ENCODE assay signal across 10 mouse cellular contexts in genomic region chr15:32247281-32247680, GRCm38 (mm10). TPM values are rescaled to one million over a fixed set of nuclear protein-coding genes. Genes with fewer than 3 reads are reported as not detected.
DNase-seq lines count a peak whose midpoint lies in the region; ATAC-seq lines count a peak whose summit lies in the region.
"Had no signal": no experiment of that assay in that cellular context is flagged by ENCODE, and none has a peak within 500 bp of the region (broad histone marks: within the 10 kb centered on the region; RNA-seq: fewer than 3 reads in every experiment).

No protein-coding gene starts in this region.

- DNase-seq in kidney, postnatal 14 days = no peak
- peak; percentile 50 for DNase-seq in embryonic facial prominence, embryonic 11.5 days (ENCODE audit: low spot score)
- DNase-seq in forelimb bud, embryonic 11.5 days (ENCODE audit: low read depth, low spot score) = peak; percentile 35
- no peak for DNase-seq in urinary bladder, postnatal 10 days (ENCODE audit: low spot score)
- no peak for DNase-seq in left cerebral cortex, adult 9 months (ENCODE audit: low spot score in 2 of 2)
- no peak for DNase-seq in liver, embryonic 11.5 days (ENCODE audit: low spot score)
- DNase-seq: cerebellum, adult 9-10 months; kidney, postnatal 25 days had no signal

- H3K36me3 ChIP-seq in kidney, embryonic 14.5 days (ENCODE audit: control insufficient read depth, insufficient read depth, low read length) = no peaks in the 10 kb centered on the region
- H3K36me3 ChIP-seq in embryonic facial prominence, embryonic 11.5 days (replicated peaks; ENCODE audit: control insufficient read depth, insufficient read depth, low read depth, low read length) = no peaks in the 10 kb centered on the region
- no peaks in the 10 kb centered on the region for H3K36me3 ChIP-seq in midbrain, embryonic 15.5 days (replicated peaks)
- H3K36me3 ChIP-seq in liver, embryonic 11.5 days (ENCODE audit: control insufficient read depth, insufficient read depth, low read length) = no peaks in the 10 kb centered on the region

- peaks cover 10% of the 10 kb centered on the region; the same call in 1 of the 2 replicates for H3K4me1 ChIP-seq in kidney, embryonic 14.5 days (ENCODE audit: control insufficient read depth, insufficient read depth, low read length)
- peaks cover 4% of the 10 kb centered on the region; the same call in 1 of the 2 replicates for H3K4me1 ChIP-seq in embryonic facial prominence, embryonic 11.5 days (ENCODE audit: control insufficient read depth, insufficient read depth, low read length)
- H3K4me1 ChIP-seq in midbrain, embryonic 15.5 days = peaks cover 13% of the 10 kb centered on the region
- H3K4me1 ChIP-seq in liver, embryonic 11.5 days (replicated peaks; ENCODE audit: control insufficient read depth, insufficient read depth, low read length) = peaks cover 4% of the 10 kb centered on the region; the same call in 1 of the 2 replicates

- H3K9ac ChIP-seq in kidney, embryonic 14.5 days (ENCODE audit: low read depth, low read length) = no peak overlapping the region; the same call in 1 of the 2 replicates
- H3K9ac ChIP-seq in embryonic facial prominence, embryonic 11.5 days (replicated peaks; ENCODE audit: low read length) = no peak overlapping the region
- H3K9ac ChIP-seq in midbrain, embryonic 15.5 days = no peak overlapping the region
- H3K9ac ChIP-seq in liver, embryonic 11.5 days (ENCODE audit: low read depth, low read length) = no peak overlapping the region

- H3K27me3 ChIP-seq in kidney, embryonic 14.5 days (ENCODE audit: control insufficient read depth, insufficient read depth, low read length) = no peaks in the 10 kb centered on the region
- no peaks in the 10 kb centered on the region for H3K27me3 ChIP-seq in embryonic facial prominence, embryonic 11.5 days (ENCODE audit: control insufficient read depth, insufficient read depth, low read length)
- no peaks in the 10 kb centered on the region; the same call in 1 of the 2 replicates for H3K27me3 ChIP-seq in midbrain, embryonic 15.5 days (replicated peaks)
- H3K27me3 ChIP-seq in liver, embryonic 11.5 days (replicated peaks; ENCODE audit: control insufficient read depth, insufficient read depth, low read length) = peaks cover 4% of the 10 kb centered on the region; the same call in 1 of the 2 replicates

- WGBS in kidney, embryonic 14.5 days = 44% methylated on average over 5 of the region's 5 CpGs
- 23% methylated on average over 5 of the region's 5 CpGs for WGBS in embryonic facial prominence, embryonic 11.5 days
- WGBS in midbrain, embryonic 15.5 days = 55% methylated on average over 5 of the region's 5 CpGs
- 64% methylated on average over 5 of the region's 5 CpGs for WGBS in liver, embryonic 11.5 days

- no peak overlapping the region for H3K27ac ChIP-seq in kidney, embryonic 14.5 days (ENCODE audit: low read depth, low read length)
- H3K27ac ChIP-seq in embryonic facial prominence, embryonic 11.5 days (replicated peaks; ENCODE audit: low read depth, low read length) = no peak overlapping the region
- no peak overlapping the region for H3K27ac ChIP-seq in midbrain, embryonic 15.5 days
- no peak overlapping the region for H3K27ac ChIP-seq in liver, embryonic 11.5 days (ENCODE audit: low read depth, low read length)

- H3K9me3 ChIP-seq in kidney, embryonic 14.5 days (ENCODE audit: control insufficient read depth, low read length) = no peaks in the 10 kb centered on the region
- no peaks in the 10 kb centered on the region for H3K9me3 ChIP-seq in embryonic facial prominence, embryonic 11.5 days (replicated peaks; ENCODE audit: control insufficient read depth, low read length)
- no peaks in the 10 kb centered on the region for H3K9me3 ChIP-seq in midbrain, embryonic 15.5 days
- no peaks in the 10 kb centered on the region for H3K9me3 ChIP-seq in liver, embryonic 11.5 days (ENCODE audit: control insufficient read depth, low read length)

- no peak for ATAC-seq in kidney, embryonic 14.5 days (ENCODE audit: low FRiP score, low TSS enrichment)
- ATAC-seq in embryonic facial prominence, embryonic 11.5 days (replicated peaks; ENCODE audit: insufficient number of reproducible peaks, low FRiP score, low TSS enrichment, low read depth) = no peak
- no peak for ATAC-seq in midbrain, embryonic 15.5 days (replicated peaks)
- ATAC-seq in liver, embryonic 11.5 days (replicated peaks; ENCODE audit: low FRiP score) = no peak

- peak overlapping the region; percentile 95 for H3K4me2 ChIP-seq in kidney, embryonic 14.5 days (replicated peaks; ENCODE audit: low read depth, low read length)
- H3K4me2 ChIP-seq in embryonic facial prominence, embryonic 11.5 days (ENCODE audit: low read depth, low read length) = peak overlapping the region; percentile 94
- peak overlapping the region; percentile 99 for H3K4me2 ChIP-seq in midbrain, embryonic 15.5 days
- H3K4me2 ChIP-seq in liver, embryonic 11.5 days = no peak overlapping the region; the same call in 1 of the 2 replicates

- H3K4me3 ChIP-seq in kidney, embryonic 14.5 days (ENCODE audit: low read length) = peak overlapping the region; percentile 64
- peak overlapping the region; percentile 53 for H3K4me3 ChIP-seq in embryonic facial prominence, embryonic 11.5 days (ENCODE audit: low read depth, low read length)
- H3K4me3 ChIP-seq in midbrain, embryonic 15.5 days = peak overlapping the region; percentile 58; the same call in 1 of the 2 replicates
- no peak overlapping the region for H3K4me3 ChIP-seq in liver, embryonic 11.5 days (ENCODE audit: low read depth, low read length)

RNA-seq across cellular contexts. Expression of gene Sema5a, which starts 2.7 kb away (rescaled TPM):
- 19.1 and 30.2 TPM in 2 replicates for polyA plus RNA-seq in kidney, embryonic 14.5 days (2014; fragmentation: Nextera tagmentation; extraction: Ambion mirVana)
- 19.3 and 20.2 TPM in 2 replicates for polyA plus RNA-seq in embryonic facial prominence, embryonic 11.5 days (2014; fragmentation: Nextera tagmentation; extraction: Ambion mirVana)
- polyA plus RNA-seq in midbrain, embryonic 15.5 days (2015; fragmentation: Nextera tagmentation; extraction: Ambion mirVana) = 6.5 and 8.7 TPM in 2 replicates
- 4.3 and 4.4 TPM in 2 replicates for polyA plus RNA-seq in liver, embryonic 11.5 days (2014; fragmentation: Nextera tagmentation; extraction: Ambion mirVana)

Comparison
In these comparisons a context has a peak if more than half of its experiments do, and no peak if none do; other contexts are left out.
1. DNase-seq: peak in embryonic facial prominence, embryonic 11.5 days (single experiment) and forelimb bud, embryonic 11.5 days (single experiment); none in kidney, postnatal 14 days (single experiment), urinary bladder, postnatal 10 days (single experiment), left cerebral cortex, adult 9 months (0 of 2) and liver, embryonic 11.5 days (single experiment).